Mouse (Mus musculus) erythroid progenitor cell, adult 5-6 weeks (primary cell): ENCODE results near the gene Arhgap23. TPM values are rescaled to one million over a fixed set of nuclear protein-coding genes. Genes with fewer than 3 reads are reported as not detected.

ENCODE experiments used
- ATAC-seq: replicated peaks from 2 replicates; pipeline ENCODE4 v1.8.0; 2016; ENCODE audit warnings: moderate number of reproducible peaks, mild to moderate bottlenecking, moderate TSS enrichment, inconsistent platforms; ENCODE audit not compliant: poor library complexity, low FRiP score, severe bottlenecking
- total RNA-seq, 2 experiments: library from RNA; stranded (forward) in 1 of 2; stranded (reverse) in 1 of 2; fragments of 150-400 nt in 1 of 2; fragments of 186-747, 209-891 nt in 1 of 2; gene quantifications; 2 replicates each; pipeline versions ENCODE4 v1.2.3 to v1.2.4; 2015 to 2017; ENCODE audit warnings: low replicate concordance in 2 of 2

Gene Arhgap23
- total RNA-seq, 2 experiments from 2014 or later: 71.1 to 82.6 TPM

DNA sequence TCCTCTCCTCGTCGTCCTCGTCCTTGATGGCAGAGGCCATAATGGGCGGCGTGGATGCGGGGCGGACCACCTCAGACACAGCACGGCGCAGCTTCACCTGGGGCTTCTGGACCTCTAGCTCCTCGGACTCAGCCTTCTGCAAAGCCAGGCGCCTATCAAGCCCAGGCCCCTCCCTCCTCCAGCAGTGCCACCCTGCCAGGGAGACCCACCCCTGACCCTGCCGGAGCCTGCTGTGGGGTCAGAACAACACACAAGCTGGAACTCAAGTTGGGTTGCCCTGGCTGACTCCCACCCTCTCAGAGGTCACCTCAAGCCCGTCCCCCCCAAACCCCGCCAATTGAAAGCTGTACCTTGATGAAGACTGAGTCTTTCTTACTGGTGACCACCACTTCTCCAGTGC, 107.8 kb downstream of the Arhgap23 start:
- ATAC-seq: no peak

DNA sequence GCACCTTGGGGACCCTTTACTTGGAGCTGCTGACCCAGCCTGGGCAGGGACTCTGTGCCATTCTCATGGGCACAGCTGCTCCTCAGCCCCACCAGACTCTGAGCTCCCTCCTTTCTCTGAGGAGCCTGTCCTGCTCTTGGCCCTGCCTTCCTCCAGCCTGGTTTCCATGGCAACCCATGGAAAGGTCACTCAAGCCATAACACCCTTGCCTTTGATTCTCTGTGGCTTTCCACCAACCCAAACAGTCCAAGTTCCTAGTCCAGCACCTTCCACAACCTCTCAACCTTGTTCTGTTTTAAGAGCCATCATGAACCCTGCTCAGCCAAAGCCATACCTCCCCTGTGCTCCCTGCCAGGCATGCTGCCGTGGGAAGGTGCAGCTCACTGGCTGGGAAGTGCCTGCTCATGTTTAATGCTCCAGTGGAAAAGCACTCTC, 108.5 kb downstream of the Arhgap23 start:
- ATAC-seq: no peak

DNA sequence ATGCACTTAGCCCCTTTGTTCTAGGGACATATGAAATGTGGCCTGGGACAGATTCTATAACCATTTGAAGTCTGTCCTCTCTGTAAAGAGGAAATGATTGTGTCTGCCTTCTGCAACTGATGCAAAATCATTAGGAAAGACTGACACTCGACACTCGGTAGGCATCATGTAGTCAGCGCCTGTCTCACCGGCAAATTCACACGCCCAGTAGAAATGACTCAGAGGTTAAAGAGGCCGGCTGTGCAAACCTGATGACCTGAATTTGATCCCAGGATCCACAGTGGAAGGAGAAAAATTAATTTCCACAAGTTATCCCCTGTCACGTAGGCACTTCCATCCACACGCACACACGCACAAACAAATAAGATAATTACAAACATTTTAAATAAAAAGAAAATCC, 109.0 kb downstream of the Arhgap23 start:
- no peak for ATAC-seq

DNA sequence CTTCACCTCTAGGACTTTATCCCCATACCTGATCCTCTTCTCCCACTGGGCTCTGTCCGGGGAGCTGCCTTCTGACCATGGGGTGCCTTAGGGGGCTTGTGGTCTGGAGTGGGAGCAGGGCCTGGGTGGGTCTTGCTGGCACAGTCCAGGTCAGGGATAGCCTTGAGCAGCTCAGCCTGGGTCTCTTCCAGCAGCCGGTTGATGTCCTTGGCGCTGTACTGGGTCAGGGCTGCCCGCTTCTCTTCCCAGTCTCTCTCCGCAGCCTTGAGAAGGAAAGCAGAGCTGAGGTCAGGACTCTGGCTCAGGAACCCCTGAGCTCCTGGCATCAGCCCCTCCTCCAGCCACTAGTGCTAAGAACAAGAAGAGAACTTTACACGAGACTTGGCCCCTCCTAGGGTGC, 110.0 kb downstream of the Arhgap23 start:
- ATAC-seq: no peak

DNA sequence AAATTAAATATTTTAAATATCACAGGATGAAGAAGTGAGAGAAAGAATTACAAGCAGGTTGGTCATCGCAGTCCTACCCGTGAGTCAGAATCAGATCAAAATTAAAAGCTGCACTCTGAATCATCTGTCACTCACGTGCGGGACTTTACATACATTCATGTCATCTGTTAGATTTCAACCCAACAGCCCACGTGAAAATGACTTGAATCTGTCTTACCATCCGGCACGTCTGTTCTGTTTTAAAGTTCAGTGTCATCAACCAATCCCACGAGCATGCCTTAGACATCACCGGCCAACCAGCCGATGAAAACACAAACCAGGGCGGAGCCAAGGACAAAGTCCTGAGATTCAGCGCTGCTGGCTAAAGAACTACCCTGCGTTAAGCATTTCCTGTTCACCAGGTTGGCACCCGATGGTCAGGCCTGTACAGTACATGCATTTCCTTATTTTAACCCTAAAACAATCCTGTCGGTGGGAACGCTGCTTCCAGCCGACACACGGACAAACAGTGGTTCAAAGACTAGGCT, 113.0 kb downstream of the Arhgap23 start:
- no peak for ATAC-seq

DNA sequence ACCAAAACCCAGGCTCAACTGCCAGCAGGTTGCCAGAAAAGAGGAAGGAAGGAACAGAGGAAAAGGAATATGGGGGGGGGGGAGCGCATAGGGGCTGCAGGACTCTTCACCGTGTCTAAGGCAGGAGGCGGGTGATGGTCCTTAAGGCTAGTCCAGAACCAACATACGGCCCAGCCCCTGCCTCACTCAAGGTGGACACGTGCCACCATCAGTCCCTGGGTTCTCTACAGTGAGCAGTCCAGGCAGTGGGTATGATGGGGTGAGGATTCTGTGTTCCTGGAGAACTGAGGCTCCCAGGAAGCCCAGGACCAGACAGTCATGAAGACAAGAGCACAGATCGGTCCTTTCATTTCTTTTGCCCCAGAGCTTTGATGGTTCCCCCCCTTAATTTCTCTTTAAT, 114.7 kb downstream of the Arhgap23 start:
- no peak for ATAC-seq

DNA sequence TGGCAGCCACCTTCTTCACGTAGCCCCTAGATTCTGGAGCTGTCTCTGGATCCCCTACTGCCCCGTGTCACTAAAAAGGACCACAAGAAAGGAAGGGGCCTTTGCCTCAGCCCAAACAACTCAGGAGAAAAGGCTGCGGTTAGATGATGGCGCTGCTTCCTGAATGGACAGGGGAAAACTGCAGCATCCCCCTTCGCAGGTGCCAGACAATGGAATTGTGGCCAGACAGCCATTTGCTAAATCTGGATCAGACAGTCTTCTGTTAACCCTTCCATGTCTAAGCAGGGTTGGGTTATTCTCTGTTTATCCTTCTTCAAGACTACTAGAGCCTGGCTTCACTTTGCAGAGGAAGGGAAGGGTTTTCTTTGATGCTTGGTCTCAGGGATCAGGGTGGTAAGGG, 115.6 kb downstream of the Arhgap23 start:
- ATAC-seq: no peak

DNA sequence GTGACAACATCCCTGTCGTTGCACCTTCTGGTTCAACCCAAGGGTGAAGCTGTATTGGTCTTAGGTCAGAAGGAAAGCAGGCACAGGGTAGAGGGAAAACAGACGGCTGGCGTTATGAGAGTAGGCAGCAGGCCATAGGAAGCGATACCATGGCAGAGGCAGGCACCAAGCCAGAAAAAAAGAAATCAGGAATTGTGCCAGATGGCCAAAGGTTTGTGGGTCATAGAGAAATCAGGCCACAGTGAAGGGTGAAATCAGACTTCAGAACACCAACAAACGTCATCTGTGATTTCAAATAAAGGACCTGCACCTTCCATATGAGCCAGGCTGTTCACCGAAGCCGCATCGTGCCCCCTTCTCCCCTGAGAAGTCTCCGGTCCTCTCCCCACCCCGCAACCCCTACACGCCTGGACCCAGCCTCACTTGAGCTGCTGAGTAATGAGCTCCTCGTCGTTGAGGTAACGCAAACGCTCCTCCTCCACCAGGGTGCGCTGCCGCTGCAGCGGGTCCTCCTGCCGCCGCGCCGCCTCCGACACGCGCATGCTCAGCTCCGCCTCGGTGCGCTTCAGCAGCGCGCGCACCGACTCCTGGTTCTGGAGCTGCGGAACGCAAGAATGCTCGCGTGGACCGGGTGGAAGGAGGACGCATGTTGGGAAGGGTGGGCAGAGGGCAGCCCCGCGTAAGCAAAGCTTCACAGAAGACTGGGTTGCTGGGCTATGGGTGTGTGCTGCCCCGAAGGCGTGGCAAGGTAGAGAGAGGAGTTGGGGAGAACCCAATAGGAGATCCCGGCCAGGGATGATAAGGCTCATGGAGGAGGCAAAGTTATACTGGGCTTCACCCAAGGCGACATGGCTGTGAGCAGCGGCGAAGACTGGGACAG, 116.3 kb downstream of the Arhgap23 start:
- ATAC-seq: peak; percentile 84

DNA sequence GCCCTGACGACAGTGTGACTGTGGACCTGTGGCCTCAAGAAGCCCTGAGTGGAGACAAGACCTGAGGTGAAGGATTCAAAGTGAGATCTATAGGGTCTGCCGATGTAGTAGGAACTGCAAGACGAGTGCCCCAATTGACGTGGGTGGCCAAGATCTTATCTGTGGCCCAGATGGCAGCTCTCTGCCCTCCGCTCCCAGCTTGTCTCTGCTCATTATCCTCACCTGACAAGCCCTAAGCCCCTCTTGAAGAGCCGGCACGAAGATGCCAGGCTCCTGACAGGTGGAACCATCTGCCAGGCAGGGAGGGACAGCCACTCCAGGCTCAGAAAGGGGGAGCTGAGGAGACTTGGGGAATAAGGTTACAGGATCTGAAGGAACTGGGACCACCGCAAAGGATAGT, 117.0 kb downstream of the Arhgap23 start:
- ATAC-seq: no peak

DNA sequence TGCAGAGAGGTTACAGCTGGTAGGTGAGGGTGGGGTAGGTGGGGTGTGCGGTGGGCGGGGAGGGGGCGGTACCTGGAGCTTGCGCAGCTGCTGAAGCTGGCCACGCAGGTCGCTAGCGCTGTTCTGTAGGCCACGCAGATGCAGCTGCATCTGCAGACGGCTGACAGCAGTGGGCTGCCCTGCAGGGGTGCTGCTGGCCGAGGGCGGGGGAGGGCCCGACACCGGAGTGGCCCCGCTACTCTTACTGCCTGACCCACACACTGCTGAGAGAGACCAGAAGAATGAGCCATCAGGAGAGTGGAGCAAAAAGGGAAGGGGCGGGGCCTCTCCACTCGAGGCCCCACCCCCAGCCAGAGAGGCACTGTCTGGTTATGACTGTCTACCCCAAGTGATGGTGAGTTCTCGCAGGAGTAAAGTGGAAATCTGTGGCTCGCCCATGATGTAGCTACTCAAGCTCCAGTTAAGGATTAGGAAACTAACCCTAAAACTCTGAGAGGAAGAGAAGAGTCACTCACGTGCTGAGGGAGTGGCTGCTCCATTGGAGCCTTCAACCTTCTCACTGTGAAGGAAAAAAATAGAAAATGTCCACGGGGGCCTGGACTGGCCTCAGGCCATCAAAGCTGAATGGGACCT, 117.7 kb downstream of the Arhgap23 start:
- ATAC-seq: no peak; the same call in 1 of the 2 replicates

DNA sequence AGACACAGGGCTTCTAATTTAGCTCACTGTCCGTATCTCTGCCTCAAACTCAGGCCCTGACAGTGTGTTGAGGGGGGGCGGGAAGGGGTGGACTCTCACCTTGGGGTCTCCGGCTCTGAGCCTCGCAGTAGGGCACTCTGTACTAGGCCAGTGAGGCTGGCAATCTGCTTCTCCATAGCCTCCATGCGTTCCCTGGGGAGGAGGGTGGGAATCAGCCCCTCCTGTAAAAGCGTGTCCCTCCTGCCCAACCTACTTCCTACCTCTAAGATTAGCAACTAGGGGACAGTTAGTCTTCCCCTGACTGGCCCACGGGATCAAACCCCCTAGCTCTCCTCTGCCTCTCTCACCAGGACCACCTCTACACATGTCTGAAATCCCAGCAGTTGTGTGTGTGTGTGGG, 118.3 kb downstream of the Arhgap23 start:
- ATAC-seq: no peak

DNA sequence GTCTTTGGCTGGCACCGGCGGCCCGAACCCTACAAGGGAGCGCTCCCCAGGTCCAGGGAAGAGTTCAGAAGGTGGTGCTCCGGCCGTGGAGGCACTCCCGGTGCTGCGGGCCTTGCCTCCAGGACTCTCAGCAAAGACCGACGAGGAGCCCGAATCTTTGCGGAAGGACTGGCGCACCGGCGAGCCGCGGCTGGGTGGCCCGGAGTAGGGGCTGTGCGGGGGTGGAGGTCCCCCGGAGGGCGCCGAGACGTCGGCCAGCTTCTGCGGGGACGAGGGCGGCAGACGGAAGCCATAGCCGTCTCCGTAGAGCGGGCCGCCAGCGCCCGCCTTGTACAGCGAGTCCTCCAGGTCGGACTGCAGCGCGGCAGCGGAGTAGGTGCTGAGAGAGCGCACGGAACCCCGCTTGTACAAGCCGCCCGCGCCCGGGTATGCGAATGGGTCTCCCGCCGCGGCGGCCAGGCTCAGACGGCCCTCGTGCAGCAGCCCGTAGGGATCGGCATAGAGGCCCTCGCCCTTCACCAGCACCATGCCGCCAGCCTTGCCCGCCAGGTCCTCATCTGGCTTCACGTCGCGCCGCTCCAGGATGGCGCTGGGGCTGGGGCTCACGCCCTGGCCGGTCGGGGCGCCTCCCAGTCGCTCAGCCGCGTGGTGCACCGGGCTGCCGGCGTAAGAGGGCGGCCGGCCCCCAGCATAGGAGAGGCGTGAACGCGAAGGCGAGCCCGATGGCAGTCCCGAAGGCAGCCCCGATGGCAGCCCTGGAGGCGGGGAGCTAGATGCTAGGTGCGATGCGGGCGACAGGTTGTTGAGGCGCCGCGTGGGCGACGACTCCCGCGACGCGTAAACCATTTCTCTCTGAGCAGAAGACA, 119.3 kb downstream of the Arhgap23 start:
- no peak for ATAC-seq

DNA sequence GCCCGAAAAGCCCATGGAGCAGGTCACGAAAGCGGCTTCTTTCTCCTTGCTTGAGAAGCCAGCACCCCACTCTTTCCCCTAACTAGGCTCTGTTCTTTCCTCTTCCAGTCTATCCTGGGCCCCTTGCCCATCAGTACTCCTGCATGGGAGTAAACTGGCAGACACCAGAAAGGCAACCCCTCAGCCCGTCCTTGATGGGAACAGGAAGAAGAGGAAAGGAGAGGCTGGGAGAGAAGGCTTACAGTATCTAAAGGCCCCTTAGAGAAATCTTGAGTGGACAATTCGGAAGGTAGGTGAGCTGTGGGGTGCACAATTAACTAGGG, 119.9 kb downstream of the Arhgap23 start:
- no peak for ATAC-seq

DNA sequence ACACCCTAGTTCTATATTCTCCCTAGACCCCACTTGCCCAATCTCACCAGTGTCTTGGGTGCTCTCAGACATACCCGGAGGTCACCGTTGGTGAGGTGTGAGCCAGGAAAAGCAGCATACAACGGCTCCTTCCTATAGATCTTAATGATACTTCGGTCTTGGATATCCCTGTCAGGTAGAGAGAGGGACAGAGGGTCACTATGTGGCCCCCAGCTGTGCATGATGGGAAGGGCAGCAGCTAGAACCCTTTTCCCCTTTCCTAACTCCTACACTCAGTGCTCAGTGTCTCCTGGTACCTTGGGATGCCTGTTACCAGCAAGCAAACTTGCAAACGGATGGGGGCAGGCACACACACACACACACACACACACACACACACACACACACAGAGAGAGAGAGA, 120.3 kb downstream of the Arhgap23 start:
- no peak for ATAC-seq

DNA sequence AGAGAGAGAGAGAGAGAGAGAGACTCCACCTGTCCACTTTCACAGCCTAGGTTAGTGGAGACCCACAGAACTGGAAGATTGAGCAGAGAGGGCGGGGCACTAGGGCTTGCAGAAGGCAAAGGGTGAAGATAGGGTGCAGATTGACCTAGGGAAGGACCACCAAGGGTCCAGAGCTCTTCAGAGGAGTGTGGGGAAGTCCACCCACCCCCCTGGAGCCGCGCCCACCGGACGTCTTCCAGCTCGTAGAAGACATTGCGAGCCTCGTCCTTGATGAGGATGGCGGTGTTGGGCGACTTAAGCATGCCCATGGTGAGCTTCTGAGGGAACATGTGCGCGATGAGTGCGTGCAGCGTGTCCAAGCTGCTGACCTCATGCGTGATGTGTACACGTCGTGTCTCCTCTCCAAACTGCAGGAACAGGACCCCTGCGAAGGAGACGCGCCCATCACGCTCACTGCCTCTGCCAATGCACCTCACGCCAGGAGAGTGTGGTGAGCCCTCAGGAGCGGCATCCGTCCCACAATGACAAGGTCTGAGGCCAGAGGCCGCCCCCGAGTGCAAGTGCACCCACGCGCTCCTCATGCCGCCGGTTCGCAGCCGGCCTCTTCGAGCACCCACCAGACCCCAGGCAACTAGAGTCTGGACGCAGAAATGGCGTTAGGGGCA, 120.9 kb downstream of the Arhgap23 start:
- ATAC-seq: no peak

DNA sequence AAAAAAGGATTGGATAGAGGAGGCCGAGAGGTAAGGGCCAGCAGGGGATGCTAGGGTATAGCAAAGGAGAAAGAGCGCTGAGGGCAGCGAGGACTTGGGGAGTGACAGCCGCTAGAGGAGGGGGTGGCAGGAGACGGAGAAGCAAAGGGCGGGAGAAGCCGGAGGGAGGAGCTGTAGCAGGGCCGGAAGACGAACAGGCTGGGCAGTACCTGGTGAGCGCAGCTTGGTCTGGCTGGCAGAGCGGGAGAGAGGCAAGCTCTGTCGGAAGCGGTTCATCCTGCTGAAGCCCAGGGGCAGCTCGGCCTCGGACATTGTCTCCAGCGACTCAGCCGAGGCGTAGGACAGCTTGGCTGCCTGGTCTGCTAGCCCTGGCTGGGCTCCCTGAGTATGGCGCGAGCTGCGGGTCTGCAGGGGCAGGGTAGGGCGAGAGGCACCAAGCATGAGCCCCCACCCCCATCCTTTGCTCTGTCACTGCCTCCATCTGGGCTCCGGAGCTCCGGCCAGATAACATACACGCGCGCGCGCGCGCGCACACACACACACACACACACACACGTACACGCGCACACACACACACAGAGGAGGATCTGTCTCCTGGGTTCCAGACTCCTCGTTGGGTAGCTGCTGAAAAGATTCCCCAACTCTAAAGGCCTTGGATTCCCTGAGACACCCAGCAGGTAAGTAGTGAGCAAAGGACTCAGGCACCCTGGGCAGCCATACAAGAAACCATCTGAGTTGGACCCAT, 121.7 kb downstream of the Arhgap23 start:
- ATAC-seq: no peak

DNA sequence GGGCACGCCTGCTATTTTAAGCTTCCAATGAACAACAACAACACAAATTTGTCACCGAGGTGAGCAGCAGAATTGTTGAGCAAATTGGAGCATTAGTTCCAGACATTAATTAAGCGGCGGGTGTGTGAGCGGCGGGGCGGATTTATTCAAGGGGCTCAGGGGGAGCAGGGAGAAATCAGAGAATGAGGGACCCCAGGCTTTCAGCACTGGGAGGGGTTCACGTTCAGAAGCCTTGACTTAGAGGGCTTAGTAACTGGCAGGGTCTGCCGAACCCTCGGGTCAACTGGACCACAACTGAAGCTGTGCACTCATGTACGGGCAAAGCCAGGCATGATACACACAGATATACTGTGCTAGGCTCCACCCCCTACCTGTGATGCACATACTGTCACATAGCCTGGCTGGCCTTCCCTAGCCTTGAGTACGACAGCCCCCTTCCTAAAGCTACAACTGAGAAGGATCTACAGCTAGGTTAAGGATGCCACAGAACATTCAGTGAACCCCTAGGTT, 122.3 kb downstream of the Arhgap23 start:
- no peak for ATAC-seq

DNA sequence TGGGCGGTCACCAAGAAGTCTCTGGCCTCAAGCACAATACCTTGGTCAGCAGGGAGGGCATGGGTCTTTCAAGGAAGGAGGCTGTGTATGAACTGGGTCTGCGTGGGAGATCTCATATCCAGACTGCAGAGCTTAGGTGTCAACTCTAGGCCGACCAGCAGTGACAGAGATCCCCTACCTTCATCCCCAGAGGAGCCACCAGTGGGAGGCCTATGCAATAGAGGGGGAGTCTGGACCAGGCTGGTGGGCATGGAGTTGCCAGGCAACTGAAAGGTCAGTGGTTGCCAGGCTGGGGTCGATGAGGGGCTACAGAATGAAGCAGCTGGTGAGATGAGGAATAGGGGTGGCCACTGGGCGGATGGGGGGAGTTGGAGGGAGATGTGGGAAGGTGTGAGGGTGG, 124.3 kb downstream of the Arhgap23 start:
- ATAC-seq: no peak

DNA sequence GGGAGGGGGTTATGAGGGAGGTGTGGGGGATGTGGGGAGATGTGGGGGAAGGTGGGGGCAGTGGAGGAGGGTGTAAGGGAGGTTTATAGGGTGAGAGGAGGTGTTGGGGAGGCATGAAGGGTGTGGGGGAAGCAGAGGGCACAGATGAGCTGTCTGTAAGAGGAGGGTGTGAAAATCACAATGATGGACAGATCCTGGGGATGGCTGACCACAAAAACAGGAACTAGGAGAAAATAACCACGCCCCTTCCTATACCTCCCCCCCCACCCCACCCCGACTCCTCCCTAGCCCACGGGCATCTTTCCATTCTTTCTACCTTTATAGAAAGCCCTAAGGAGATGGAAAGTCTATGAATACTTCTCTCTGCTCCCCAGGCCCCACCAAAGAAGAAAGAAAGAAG, 124.8 kb downstream of the Arhgap23 start:
- no peak for ATAC-seq
